Mouse (Mus musculus) liver, embryonic 11.5 days (tissue): ENCODE results near the gene Ptpro. TPM values are rescaled to one million over a fixed set of nuclear protein-coding genes. Genes with fewer than 3 reads are reported as not detected.

Source experiments
- ATAC-seq: fragments of 200-750 bp; cut with Nextera tagmentation; replicated peaks from 2 replicates; pipeline ENCODE4 v1.8.0; 2017; ENCODE audit warnings: moderate number of reproducible peaks, mild to moderate bottlenecking, moderate TSS enrichment, moderate library complexity; ENCODE audit not compliant: low FRiP score
- DNase-seq: peaks from one replicate; pipeline ENCODE4 v3.0.0-alpha.2; 2017; ENCODE audit warnings: low spot score
- H3K27ac ChIP-seq: fragments of 300-500 bp; sonication (generic); 2 replicates; pipeline ENCODE4 v1.5.1; 2014; ENCODE audit warnings: mild to moderate bottlenecking, low read depth, low read length, control low read depth
- H3K27me3 ChIP-seq: fragments of 300-500 bp; sonication (generic); replicated peaks from 2 replicates; pipeline ENCODE4 v1.6.1; 2014; ENCODE audit warnings: low read length, mixed read lengths; ENCODE audit not compliant: control insufficient read depth, insufficient read depth
- H3K36me3 ChIP-seq: fragments of 300-500 bp; sonication (generic); 2 replicates; pipeline ENCODE4 v1.6.1; 2014; ENCODE audit warnings: mild to moderate bottlenecking, low read length, moderate library complexity, mixed read lengths; ENCODE audit not compliant: control insufficient read depth, insufficient read depth
- H3K4me1 ChIP-seq: fragments of 300-500 bp; sonication (generic); replicated peaks from 2 replicates; pipeline ENCODE4 v1.6.1; 2014; ENCODE audit warnings: low read length, mixed read lengths; ENCODE audit not compliant: control insufficient read depth, insufficient read depth
- H3K4me2 ChIP-seq: fragments of 300-500 bp; sonication (generic); 2 replicates; pipeline ENCODE4 v1.6.1; 2014; ENCODE audit warnings: mild to moderate bottlenecking, control low read depth, moderate library complexity
- H3K4me3 ChIP-seq: fragments of 300-500 bp; sonication (generic); 2 replicates; pipeline ENCODE4 v1.5.1; 2014; ENCODE audit warnings: low read depth, low read length, control low read depth
- H3K9ac ChIP-seq: fragments of 300-500 bp; sonication (generic); 2 replicates; pipeline ENCODE4 v1.6.1; 2014; ENCODE audit warnings: low read depth, low read length, control low read depth
- H3K9me3 ChIP-seq: fragments of 300-500 bp; sonication (generic); 2 replicates; pipeline ENCODE4 v1.6.1; 2016; ENCODE audit warnings: low read length, inconsistent platforms, mixed read lengths; ENCODE audit not compliant: control insufficient read depth
- WGBS: fragments of 180-500 bp; shearing (Covaris S2); extraction: QIAGEN DNeasy Blood & Tissue Kit; methylation state at CpG from one replicate; pipeline ENCODE4 v1.1.7; 2014; 5-methylcytosine and 5-hydroxymethylcytosine counted together
- polyA plus RNA-seq: library from polyadenylated mRNA; unstranded; fragments of >200 nt; fragmentation: Nextera tagmentation; extraction: Ambion mirVana; gene quantifications from 2 replicates; pipeline ENCODE4 v1.2.1, GENCODE M21; 2014

Gene Ptpro
- polyA plus RNA-seq, 1 experiment from 2014 or later = 1.1 TPM

- Histone ChIP-seq H3K4me2 (no peak overlapping the region), H3K27me3 (no peaks in the 10 kb centered on the region), H3K4me1 (no peaks in the 10 kb centered on the region), H3K9ac (no peak overlapping the region), H3K36me3 (no peaks in the 10 kb centered on the region), H3K27ac (no peak overlapping the region), H3K4me3 (no peak overlapping the region), H3K9me3 (no peaks in the 10 kb centered on the region)
- no peak for ATAC-seq
- DNase-seq = no peak
- WGBS = 81% methylated on average over 6 of the region's 6 CpGs
These were observed 29.5 kb downstream of the Ptpro start for GRCm38 (mm10) chr6:137281541-137282049.

DNA sequence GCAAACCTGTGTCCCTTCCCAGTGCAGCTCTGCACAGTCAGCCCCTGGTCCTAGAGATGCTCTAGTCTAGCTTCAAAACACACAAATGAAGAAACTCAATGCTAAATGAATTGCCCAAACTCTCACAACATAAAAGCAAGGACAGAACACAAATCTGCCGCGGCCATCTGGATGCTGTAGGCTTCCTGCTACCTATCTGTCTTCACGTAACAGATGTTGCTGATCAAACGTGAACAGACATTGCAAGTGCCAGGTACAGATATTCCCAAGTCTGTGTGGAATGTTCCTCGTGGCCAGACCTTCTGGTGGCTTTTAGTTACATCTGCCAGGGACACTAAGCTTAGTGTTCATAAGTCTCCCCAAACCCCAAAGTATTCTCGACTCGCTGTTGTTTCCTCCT is 29.9 kb downstream of the Ptpro start:
- ATAC-seq (no peak), DNase-seq (no peak)
- H3K4me3 ChIP-seq = no peak overlapping the region
- no peaks in the 10 kb centered on the region for H3K9me3 ChIP-seq
- no peak overlapping the region for H3K9ac ChIP-seq
- no peak overlapping the region for H3K27ac ChIP-seq
- H3K4me2 ChIP-seq = no peak overlapping the region
- no peaks in the 10 kb centered on the region for H3K4me1 ChIP-seq
- 73% methylated on average over 7 of the region's 7 CpGs for WGBS
- H3K27me3 ChIP-seq = no peaks in the 10 kb centered on the region
- H3K36me3 ChIP-seq = no peaks in the 10 kb centered on the region

GRCm38 (mm10) chr6:137286376-137286775 is 34.3 kb downstream of the Ptpro start:
- 78% methylated on average over 6 of the region's 6 CpGs for WGBS
- H3K9ac ChIP-seq = no peak overlapping the region
- H3K4me3 ChIP-seq = no peak overlapping the region
- no peaks in the 10 kb centered on the region for H3K36me3 ChIP-seq
- H3K4me2 ChIP-seq = no peak overlapping the region
- H3K27ac ChIP-seq = no peak overlapping the region
- H3K4me1 ChIP-seq = no peaks in the 10 kb centered on the region
- ATAC-seq (no peak), DNase-seq (no peak)
- no peaks in the 10 kb centered on the region for H3K27me3 ChIP-seq
- no peaks in the 10 kb centered on the region for H3K9me3 ChIP-seq

- H3K27ac ChIP-seq = no peak overlapping the region
- H3K27me3 ChIP-seq = no peaks in the 10 kb centered on the region
- DNase-seq (no peak), ATAC-seq (no peak)
- WGBS = 90% methylated on average over 7 of the region's 7 CpGs
- no peak overlapping the region for H3K4me2 ChIP-seq
- H3K9me3 ChIP-seq = no peaks in the 10 kb centered on the region
- H3K36me3 ChIP-seq = no peaks in the 10 kb centered on the region
- H3K9ac ChIP-seq = no peak overlapping the region
- H3K4me1 ChIP-seq = no peaks in the 10 kb centered on the region
- no peak overlapping the region for H3K4me3 ChIP-seq
These were observed 35.7 kb downstream of the Ptpro start for GRCm38 (mm10) chr6:137287788-137288187.

- WGBS = 90% methylated on average over 5 of the region's 5 CpGs
- no peaks in the 10 kb centered on the region for H3K4me1 ChIP-seq
These were observed 36.1 kb downstream of the Ptpro start for GRCm38 (mm10) chr6:137288264-137288663.

GRCm38 (mm10) chr6:137292421-137292820 is 40.3 kb downstream of the Ptpro start:
- Histone ChIP-seq H3K9ac (no peak overlapping the region), H3K4me3 (no peak overlapping the region), H3K36me3 (no peaks in the 10 kb centered on the region), H3K4me1 (no peaks in the 10 kb centered on the region), H3K4me2 (no peak overlapping the region), H3K27me3 (no peaks in the 10 kb centered on the region), H3K27ac (no peak overlapping the region), H3K9me3 (no peaks in the 10 kb centered on the region)
- ATAC-seq (peak; percentile 47; the same call in 1 of the 2 replicates), DNase-seq (no peak)
- 60% methylated on average over 2 of the region's 2 CpGs for WGBS

More at GRCm38 (mm10) chr6:137288264-137288663, 36.1 kb downstream of the Ptpro start:
- DNase-seq (no peak), ATAC-seq (no peak)
- Histone ChIP-seq H3K4me2 (no peak overlapping the region), H3K27me3 (no peaks in the 10 kb centered on the region), H3K27ac (no peak overlapping the region), H3K9ac (no peak overlapping the region), H3K4me3 (no peak overlapping the region), H3K36me3 (no peaks in the 10 kb centered on the region), H3K9me3 (no peaks in the 10 kb centered on the region)

DNA sequence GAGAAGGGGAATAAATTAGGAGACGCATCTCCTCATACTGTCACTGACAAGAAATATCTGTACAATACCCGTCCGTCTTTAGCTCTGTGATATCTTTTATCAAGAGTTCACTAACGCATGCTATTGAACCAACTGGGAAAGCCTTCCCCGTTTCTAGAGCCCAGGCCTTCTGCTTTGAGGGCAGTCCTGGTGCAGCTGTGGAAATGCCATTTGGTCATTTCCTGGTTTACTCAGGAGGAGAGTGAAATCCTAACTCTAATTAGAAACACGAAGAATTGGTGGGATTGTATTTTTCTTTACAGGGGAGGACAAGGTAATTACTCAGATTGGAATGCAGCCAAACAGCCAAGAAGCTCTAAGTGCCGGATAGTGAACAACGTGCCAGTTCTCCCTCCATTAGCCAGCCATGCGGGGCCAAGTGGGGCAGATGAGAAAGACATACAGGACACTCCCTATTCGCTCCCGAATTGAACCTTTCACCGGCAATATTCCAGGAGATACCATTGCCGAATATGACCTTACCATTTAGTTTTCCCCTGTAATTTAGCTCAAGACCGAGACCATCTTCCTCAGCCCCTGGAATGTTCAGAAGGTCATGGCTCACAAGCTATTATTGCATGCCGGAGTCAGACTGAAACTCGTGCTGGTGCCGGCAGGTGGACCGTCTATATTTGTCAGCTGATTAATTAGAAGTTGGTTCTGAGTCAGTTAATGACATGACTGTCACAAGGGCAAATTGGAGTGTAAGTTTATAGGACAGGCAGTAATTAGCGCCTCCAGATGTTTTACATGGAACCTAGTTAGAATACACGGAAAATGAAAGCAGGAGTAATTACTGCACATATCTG is 43.1 kb downstream of the Ptpro start:
- 74% methylated on average over 20 of the region's 20 CpGs for WGBS
- H3K4me3 ChIP-seq = no peak overlapping the region
- no peak overlapping the region for H3K4me2 ChIP-seq
- H3K27me3 ChIP-seq = no peaks in the 10 kb centered on the region
- no peak for ATAC-seq
- H3K9ac ChIP-seq = no peak overlapping the region
- DNase-seq = no peak
- no peaks in the 10 kb centered on the region for H3K4me1 ChIP-seq
- no peaks in the 10 kb centered on the region for H3K9me3 ChIP-seq
- no peaks in the 10 kb centered on the region for H3K36me3 ChIP-seq
- H3K27ac ChIP-seq = no peak overlapping the region

DNA sequence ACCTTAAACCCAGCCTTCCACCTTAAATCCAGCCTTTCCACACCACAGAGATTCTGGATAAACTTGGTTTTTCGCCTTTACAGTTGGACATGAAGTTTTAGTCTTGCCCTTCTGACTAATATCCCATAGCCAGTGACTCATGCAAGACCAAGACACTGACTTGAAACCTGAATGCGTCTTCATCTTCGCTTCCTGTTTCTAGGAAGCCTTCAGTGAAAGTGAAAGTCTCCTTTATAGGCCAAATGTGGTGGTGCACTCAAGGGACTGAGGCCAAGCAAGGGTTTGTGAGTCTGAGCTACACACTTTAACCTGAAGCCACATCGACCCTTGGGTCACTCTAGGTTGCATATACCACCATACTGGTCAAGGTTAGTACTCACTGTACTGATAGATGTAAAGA is 50.4 kb downstream of the Ptpro start:
- Histone ChIP-seq H3K36me3 (no peaks in the 10 kb centered on the region), H3K9me3 (no peaks in the 10 kb centered on the region), H3K27ac (no peak overlapping the region), H3K9ac (no peak overlapping the region), H3K4me2 (no peak overlapping the region), H3K27me3 (no peaks in the 10 kb centered on the region), H3K4me1 (no peaks in the 10 kb centered on the region), H3K4me3 (no peak overlapping the region)
- ATAC-seq (no peak), DNase-seq (no peak)
- 70% methylated on average over 4 of the region's 4 CpGs for WGBS

DNA sequence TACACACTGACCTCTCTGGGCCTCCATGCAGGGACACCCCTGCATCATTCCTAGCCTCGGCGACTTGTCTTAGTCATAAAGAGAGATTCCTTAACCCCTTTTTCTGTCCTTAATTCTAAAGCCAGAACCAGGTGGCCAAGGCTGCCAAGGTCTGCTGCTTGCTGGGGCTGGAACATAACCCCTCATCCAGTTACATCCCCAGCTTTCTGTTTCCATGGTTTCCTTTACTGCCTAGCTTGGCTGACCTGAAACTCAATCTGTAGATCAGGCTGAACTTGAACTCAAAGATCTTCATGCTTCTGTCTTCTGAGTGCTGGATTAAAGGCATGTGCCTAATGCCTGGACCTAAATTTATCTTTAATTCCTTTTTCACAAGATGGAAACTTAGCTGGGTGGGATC is 51.7 kb downstream of the Ptpro start:
- H3K4me1 ChIP-seq = no peaks in the 10 kb centered on the region
- ATAC-seq = no peak
- no peaks in the 10 kb centered on the region for H3K27me3 ChIP-seq
- no peaks in the 10 kb centered on the region for H3K9me3 ChIP-seq
- H3K4me2 ChIP-seq = no peak overlapping the region
- DNase-seq = no peak
- no peaks in the 10 kb centered on the region for H3K36me3 ChIP-seq
- H3K27ac ChIP-seq = no peak overlapping the region
- 82% methylated on average over 2 of the region's 2 CpGs for WGBS
- no peak overlapping the region for H3K4me3 ChIP-seq
- H3K9ac ChIP-seq = no peak overlapping the region
